Mouse (Mus musculus) forebrain, embryonic 12.5 days (tissue): ENCODE measurements around the gene Atp2b2. TPM values are rescaled to one million over a fixed set of nuclear protein-coding genes. Genes with fewer than 3 reads are reported as not detected.

Source experiments
- ATAC-seq: fragments of 200-750 bp; cut with Nextera tagmentation; 2 replicates; pipeline ENCODE4 v1.8.0; 2017; ENCODE audit warnings: moderate TSS enrichment; ENCODE audit not compliant: low FRiP score
- H3K27ac ChIP-seq: fragments of 300-500 bp; sonication (generic); 2 replicates; pipeline ENCODE4 v1.5.1; 2016; ENCODE audit warnings: mild to moderate bottlenecking
- H3K27me3 ChIP-seq: fragments of 300-500 bp; sonication (generic); 2 replicates; pipeline ENCODE4 v1.6.1; 2016; ENCODE audit warnings: mild to moderate bottlenecking
- H3K36me3 ChIP-seq: fragments of 300-500 bp; sonication (generic); replicated peaks from 2 replicates; pipeline ENCODE4 v1.6.1; 2016; ENCODE audit warnings: mild to moderate bottlenecking
- H3K4me1 ChIP-seq: fragments of 300-500 bp; sonication (generic); 2 replicates; pipeline ENCODE4 v1.6.1; 2016
- H3K4me2 ChIP-seq: fragments of 300-500 bp; sonication (generic); 2 replicates; pipeline ENCODE4 v1.6.1; 2016; ENCODE audit warnings: mild to moderate bottlenecking, moderate library complexity
- H3K4me3 ChIP-seq: fragments of 300-500 bp; sonication (generic); replicated peaks from 2 replicates; pipeline ENCODE4 v1.5.1; 2016; ENCODE audit warnings: mild to moderate bottlenecking
- H3K9ac ChIP-seq: fragments of 300-500 bp; sonication (generic); 2 replicates; pipeline ENCODE4 v1.6.1; 2016; ENCODE audit warnings: mild to moderate bottlenecking
- H3K9me3 ChIP-seq: fragments of 300-500 bp; sonication (generic); 2 replicates; pipeline ENCODE4 v1.6.1; 2016
- WGBS: fragments of 180-500 bp; shearing (Covaris S2); methylation state at CpG from one replicate; pipeline ENCODE4 v1.1.7; 2016; 5-methylcytosine and 5-hydroxymethylcytosine counted together
- polyA plus RNA-seq: library from polyadenylated mRNA; unstranded; fragments of >200 nt; fragmentation: Nextera tagmentation; extraction: Ambion mirVana; gene quantifications from 2 replicates; pipeline ENCODE4 v1.2.1, GENCODE M21; 2016

Gene Atp2b2
- polyA plus RNA-seq, 1 experiment from 2014 or later, result 8.0 TPM

DNA sequence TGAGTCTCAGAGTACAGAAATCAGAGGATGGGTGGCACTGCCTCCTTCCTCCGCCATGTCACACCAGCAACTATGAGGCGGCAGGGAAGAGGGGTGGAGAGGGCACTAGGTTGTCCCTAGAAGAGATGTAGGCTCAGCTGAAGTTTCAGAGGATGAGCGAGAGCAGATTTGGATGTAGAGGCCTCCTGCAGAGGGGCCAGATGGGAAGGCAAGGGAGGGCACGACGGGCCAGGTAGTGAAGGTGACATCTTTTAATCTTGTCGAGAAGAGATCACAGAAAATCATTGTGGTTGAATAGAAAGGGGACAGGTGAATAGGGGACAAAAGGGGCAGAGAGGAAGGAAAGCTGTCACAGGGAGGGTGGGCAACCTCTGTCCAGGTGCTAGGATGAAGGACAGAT lies 41.5 kb downstream of the Atp2b2 start:
- Histone ChIP-seq H3K9me3 (no peaks in the 10 kb centered on the region), H3K27me3 (0 out of 2 replicates have a peak, but pooled peaks cover 1% of the 10 kb centered on the region), H3K9ac (no peak overlapping the region), H3K4me3 (no peak overlapping the region), H3K4me2 (no peak overlapping the region), H3K4me1 (no peaks in the 10 kb centered on the region), H3K27ac (no peak overlapping the region), H3K36me3 (no peaks in the 10 kb centered on the region)
- 86% methylated on average over 6 of the region's 6 CpGs for WGBS
- ATAC-seq, result no peak

DNA sequence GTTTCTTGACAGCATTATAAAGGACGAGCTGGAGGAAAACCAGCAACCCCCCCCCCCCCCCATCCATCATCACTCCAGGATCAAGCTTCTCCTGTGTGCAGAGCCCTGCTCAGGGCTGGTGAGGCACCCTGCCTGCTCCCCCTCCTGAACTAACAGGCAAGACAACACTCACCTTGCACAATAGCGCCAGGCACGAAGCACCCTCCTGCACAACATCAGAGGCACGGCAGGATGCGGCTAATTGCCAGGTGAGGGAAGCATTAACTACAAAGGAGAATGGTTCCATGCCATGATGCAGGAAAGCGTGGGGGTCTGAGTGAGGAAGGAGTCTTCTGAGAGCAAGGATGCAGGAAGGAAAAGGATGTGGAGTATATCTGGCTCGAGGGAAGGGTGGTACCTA lies 42.1 kb downstream of the Atp2b2 start:
- no peak for ATAC-seq
- no peaks in the 10 kb centered on the region for H3K9me3 ChIP-seq
- no peak overlapping the region for H3K4me3 ChIP-seq
- H3K27me3 ChIP-seq, result no peaks in the 10 kb centered on the region
- no peak overlapping the region for H3K9ac ChIP-seq
- no peak overlapping the region for H3K27ac ChIP-seq
- no peaks in the 10 kb centered on the region for H3K36me3 ChIP-seq
- H3K4me2 ChIP-seq, result no peak overlapping the region
- WGBS, result 63% methylated on average over 7 of the region's 7 CpGs
- no peaks in the 10 kb centered on the region for H3K4me1 ChIP-seq

GRCm38 (mm10) chr6:113998413-113998812 lies 44.0 kb downstream of the Atp2b2 start:
- Histone ChIP-seq H3K4me3 (no peak overlapping the region), H3K4me1 (no peaks in the 10 kb centered on the region), H3K27me3 (no peaks in the 10 kb centered on the region), H3K27ac (no peak overlapping the region), H3K36me3 (no peaks in the 10 kb centered on the region), H3K4me2 (no peak overlapping the region), H3K9ac (no peak overlapping the region), H3K9me3 (no peaks in the 10 kb centered on the region)
- ATAC-seq, result no peak
- WGBS, result 89% methylated on average over 2 of the region's 2 CpGs

- no peak overlapping the region for H3K4me3 ChIP-seq
- no peaks in the 10 kb centered on the region for H3K9me3 ChIP-seq
- ATAC-seq, result no peak
- no peaks in the 10 kb centered on the region for H3K27me3 ChIP-seq
- H3K36me3 ChIP-seq, result no peaks in the 10 kb centered on the region
- WGBS, result 92% methylated on average over 5 of the region's 5 CpGs
- H3K27ac ChIP-seq, result no peak overlapping the region
- no peak overlapping the region for H3K9ac ChIP-seq
- 0 out of 2 replicates have a peak, but pooled peaks cover 7% of the 10 kb centered on the region for H3K4me1 ChIP-seq
- no peak overlapping the region for H3K4me2 ChIP-seq
These were observed 48.2 kb downstream of the Atp2b2 start for GRCm38 (mm10) chr6:113994176-113994575.

- H3K27me3 ChIP-seq, result no peaks in the 10 kb centered on the region
- WGBS, result 70% methylated on average over 2 of the region's 2 CpGs
- H3K9ac ChIP-seq, result no peak overlapping the region
- no peak for ATAC-seq
- no peaks in the 10 kb centered on the region for H3K9me3 ChIP-seq
- H3K4me2 ChIP-seq, result no peak overlapping the region
- no peak overlapping the region for H3K27ac ChIP-seq
- H3K4me1 ChIP-seq, result 0 out of 2 replicates have a peak, but pooled peaks cover 7% of the 10 kb centered on the region
- H3K36me3 ChIP-seq, result no peaks in the 10 kb centered on the region
- no peak overlapping the region for H3K4me3 ChIP-seq
These were observed 50.3 kb downstream of the Atp2b2 start for GRCm38 (mm10) chr6:113992101-113992500.

- Histone ChIP-seq H3K36me3 (no peaks in the 10 kb centered on the region), H3K9ac (no peak overlapping the region), H3K9me3 (no peaks in the 10 kb centered on the region), H3K27ac (no peak overlapping the region), H3K4me1 (peaks cover 10% of the 10 kb centered on the region; the same call in 1 of the 2 replicates), H3K4me3 (no peak overlapping the region), H3K27me3 (no peaks in the 10 kb centered on the region), H3K4me2 (no peak overlapping the region)
- no peak for ATAC-seq
- 46% methylated on average over 11 of the region's 11 CpGs for WGBS
These were observed 50.9 kb downstream of the Atp2b2 start for GRCm38 (mm10) chr6:113991482-113991881.

GRCm38 (mm10) chr6:113990044-113990443 lies 52.4 kb downstream of the Atp2b2 start:
- Histone ChIP-seq H3K4me2 (no peak overlapping the region), H3K9me3 (no peaks in the 10 kb centered on the region), H3K36me3 (no peaks in the 10 kb centered on the region), H3K4me1 (peaks cover 16% of the 10 kb centered on the region; the same call in 1 of the 2 replicates), H3K27me3 (no peaks in the 10 kb centered on the region), H3K4me3 (no peak overlapping the region), H3K9ac (no peak overlapping the region), H3K27ac (no peak overlapping the region)
- ATAC-seq, result no peak
- 11% methylated on average over 1 of the region's 1 CpGs for WGBS

- no peak for ATAC-seq
- no peaks in the 10 kb centered on the region for H3K27me3 ChIP-seq
- no peaks in the 10 kb centered on the region for H3K36me3 ChIP-seq
- 83% methylated on average over 2 of the region's 2 CpGs for WGBS
- no peak overlapping the region for H3K4me3 ChIP-seq
- H3K4me2 ChIP-seq, result no peak overlapping the region
- no peaks in the 10 kb centered on the region for H3K9me3 ChIP-seq
- no peak overlapping the region for H3K9ac ChIP-seq
- H3K4me1 ChIP-seq, result peaks cover 16% of the 10 kb centered on the region; the same call in 1 of the 2 replicates
- H3K27ac ChIP-seq, result no peak overlapping the region
These were observed 53.9 kb downstream of the Atp2b2 start for GRCm38 (mm10) chr6:113988521-113988920.

- H3K4me1 ChIP-seq, result peaks cover 14% of the 10 kb centered on the region; the same call in 1 of the 2 replicates
- H3K4me3 ChIP-seq, result no peak overlapping the region
- H3K9me3 ChIP-seq, result no peaks in the 10 kb centered on the region
- no peak overlapping the region for H3K4me2 ChIP-seq
- no peak for ATAC-seq
- H3K27me3 ChIP-seq, result no peaks in the 10 kb centered on the region
- H3K36me3 ChIP-seq, result no peaks in the 10 kb centered on the region
- 71% methylated on average over 4 of the region's 4 CpGs for WGBS
- H3K9ac ChIP-seq, result no peak overlapping the region
- H3K27ac ChIP-seq, result no peak overlapping the region
These were observed 55.7 kb downstream of the Atp2b2 start for GRCm38 (mm10) chr6:113986671-113987070.

- Histone ChIP-seq H3K36me3 (no peaks in the 10 kb centered on the region), H3K9ac (no peak overlapping the region), H3K9me3 (no peaks in the 10 kb centered on the region), H3K4me1 (no peaks in the 10 kb centered on the region), H3K27me3 (no peaks in the 10 kb centered on the region), H3K27ac (no peak overlapping the region), H3K4me2 (no peak overlapping the region), H3K4me3 (no peak overlapping the region)
- WGBS, result 86% methylated on average over 8 of the region's 8 CpGs
- ATAC-seq, result no peak
These were observed 63.7 kb downstream of the Atp2b2 start for GRCm38 (mm10) chr6:113978673-113979072.

GRCm38 (mm10) chr6:113978091-113978650 lies 64.2 kb downstream of the Atp2b2 start:
- Histone ChIP-seq H3K4me2 (no peak overlapping the region), H3K27ac (no peak overlapping the region), H3K9ac (no peak overlapping the region), H3K27me3 (no peaks in the 10 kb centered on the region), H3K4me1 (no peaks in the 10 kb centered on the region), H3K4me3 (no peak overlapping the region), H3K9me3 (no peaks in the 10 kb centered on the region), H3K36me3 (no peaks in the 10 kb centered on the region)
- ATAC-seq, result no peak
- WGBS, result 75% methylated on average over 5 of the region's 5 CpGs

GRCm38 (mm10) chr6:113970900-113971299 lies 71.5 kb downstream of the Atp2b2 start:
- 66% methylated on average over 2 of the region's 2 CpGs for WGBS
- peaks cover 13% of the 10 kb centered on the region for H3K4me1 ChIP-seq
- no peak for ATAC-seq
- no peak overlapping the region for H3K4me3 ChIP-seq
- no peak overlapping the region for H3K4me2 ChIP-seq
- H3K9ac ChIP-seq, result no peak overlapping the region
- H3K27me3 ChIP-seq, result no peaks in the 10 kb centered on the region
- no peak overlapping the region for H3K27ac ChIP-seq
- no peaks in the 10 kb centered on the region for H3K9me3 ChIP-seq
- H3K36me3 ChIP-seq, result no peaks in the 10 kb centered on the region

GRCm38 (mm10) chr6:113970464-113970863 lies 71.9 kb downstream of the Atp2b2 start:
- Histone ChIP-seq H3K27ac (no peak overlapping the region), H3K27me3 (no peaks in the 10 kb centered on the region), H3K4me2 (no peak overlapping the region), H3K9ac (no peak overlapping the region), H3K9me3 (no peaks in the 10 kb centered on the region), H3K36me3 (no peaks in the 10 kb centered on the region), H3K4me1 (peaks cover 18% of the 10 kb centered on the region), H3K4me3 (no peak overlapping the region)
- WGBS, result 60% methylated on average over 9 of the region's 9 CpGs
- no peak for ATAC-seq
